Comparison of ENCODE assay signal across 8 mouse cellular contexts in the genomic region with DNA sequence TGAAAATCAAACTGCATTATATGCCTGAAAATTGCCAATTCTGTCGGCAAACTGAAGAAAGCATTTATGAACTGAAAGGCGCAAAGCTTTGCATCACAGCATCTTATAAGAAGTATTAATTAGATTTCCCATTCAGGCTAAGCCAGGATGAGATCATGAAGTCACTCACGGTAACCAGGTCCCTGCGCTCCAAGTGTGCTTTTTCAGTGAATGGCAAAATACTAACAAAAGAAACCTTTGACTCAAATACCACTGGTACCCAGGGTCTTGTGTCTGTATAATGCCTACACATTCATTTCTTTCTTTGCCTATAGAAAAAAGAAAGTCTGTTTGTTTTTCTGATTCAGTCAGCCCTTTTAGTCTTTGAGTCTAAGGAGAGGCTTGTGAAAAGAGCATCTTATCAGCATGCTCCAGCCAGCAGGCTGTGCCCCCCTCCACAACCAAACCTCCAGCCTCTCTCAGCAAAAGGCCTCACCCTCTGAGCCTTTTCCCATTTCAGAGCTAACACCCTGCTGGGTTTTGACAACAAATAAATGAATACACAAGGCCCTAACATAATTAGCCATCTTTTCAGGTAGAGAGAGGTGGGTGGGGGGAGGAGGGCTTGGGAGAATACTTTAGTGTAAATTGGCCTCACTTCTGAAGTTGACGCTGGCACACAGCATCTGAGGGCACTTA.
DNase-seq lines count a peak whose midpoint lies in the region; ATAC-seq and TF ChIP-seq lines count a peak whose summit lies in the region.

No protein-coding gene starts in this region.

- DNase-seq in heart, adult 11 months = no peak
- no peak for DNase-seq in cerebellum, adult 8-10 months
- no peak for DNase-seq in layer of hippocampus, postnatal 14 days (ENCODE audit: low spot score in 2 of 2)
- no peak for DNase-seq in left cerebral cortex, postnatal 25 days (ENCODE audit: low spot score in 2 of 2)

- peaks cover 5% of the 10 kb centered on the region; the same call in 1 of the 2 replicates for H3K36me3 ChIP-seq in heart, embryonic 13.5 days
- H3K36me3 ChIP-seq in hindbrain, embryonic 13.5 days = no peaks in the 10 kb centered on the region
- no peaks in the 10 kb centered on the region for H3K36me3 ChIP-seq in midbrain, embryonic 12.5 days

- peak overlapping the region; percentile 89 for H3K4me2 ChIP-seq in heart, embryonic 13.5 days
- H3K4me2 ChIP-seq in hindbrain, embryonic 13.5 days = peak overlapping the region; percentile 87
- peak overlapping the region; percentile 94 for H3K4me2 ChIP-seq in midbrain, embryonic 12.5 days (replicated peaks)

- no peak for TF ChIP-seq CTCF in bone marrow macrophage, adult 2 months (IDR thresholded peaks at IDR 0.05; ENCODE audit: low read depth, low read length)

- peak overlapping the region; percentile 97 for H3K27ac ChIP-seq in heart, embryonic 13.5 days (replicated peaks)
- no peak overlapping the region for H3K27ac ChIP-seq in bone marrow macrophage, adult 2 months (ENCODE audit: insufficient read depth, low read depth, low read length)
- peak overlapping the region; percentile 55; the same call in 1 of the 2 replicates for H3K27ac ChIP-seq in hindbrain, embryonic 13.5 days
- H3K27ac ChIP-seq in midbrain, embryonic 12.5 days (replicated peaks) = no peak overlapping the region

- H3K4me1 ChIP-seq in heart, embryonic 13.5 days = peaks cover 80% of the 10 kb centered on the region
- peaks cover 46% of the 10 kb centered on the region for H3K4me1 ChIP-seq in bone marrow macrophage, adult 2 months (ENCODE audit: control insufficient read depth, insufficient read depth, low read length)
- H3K4me1 ChIP-seq in hindbrain, embryonic 13.5 days (replicated peaks) = peaks cover 49% of the 10 kb centered on the region
- peaks cover 12% of the 10 kb centered on the region for H3K4me1 ChIP-seq in midbrain, embryonic 12.5 days

- WGBS in heart, embryonic 13.5 days = 51% methylated on average over 5 of the region's 5 CpGs
- WGBS in hindbrain, embryonic 13.5 days = 18% methylated on average over 5 of the region's 5 CpGs
- WGBS in midbrain, embryonic 12.5 days = 19% methylated on average over 5 of the region's 5 CpGs

- peak overlapping the region; percentile 99 for H3K4me3 ChIP-seq in heart, embryonic 13.5 days
- peak overlapping the region; percentile 95 for H3K4me3 ChIP-seq in bone marrow macrophage, adult 2 months (ENCODE audit: insufficient read depth, low read length)
- H3K4me3 ChIP-seq in hindbrain, embryonic 13.5 days = peak overlapping the region; percentile 91
- H3K4me3 ChIP-seq in midbrain, embryonic 12.5 days = 0 out of 2 replicates have a peak overlapping the region, but pooled peaks have one; percentile 83

- ATAC-seq in heart, embryonic 13.5 days (ENCODE audit: extremely low read depth, insufficient number of reproducible peaks, low FRiP score, low TSS enrichment) = no peak
- ATAC-seq in hindbrain, embryonic 13.5 days (ENCODE audit: low FRiP score) = no peak
- ATAC-seq in midbrain, embryonic 12.5 days (ENCODE audit: low FRiP score, low read depth) = no peak

- TF ChIP-seq POLR2A in bone marrow macrophage, adult 2 months (IDR thresholded peaks at IDR 0.05; ENCODE audit: borderline replicate concordance, low read depth, low read length) = no peak

- no peaks in the 10 kb centered on the region for H3K9me3 ChIP-seq in heart, embryonic 13.5 days
- no peaks in the 10 kb centered on the region for H3K9me3 ChIP-seq in hindbrain, embryonic 13.5 days
- no peaks in the 10 kb centered on the region for H3K9me3 ChIP-seq in midbrain, embryonic 12.5 days

- H3K27me3 ChIP-seq in heart, embryonic 13.5 days (replicated peaks) = no peaks in the 10 kb centered on the region
- no peaks in the 10 kb centered on the region; the same call in 1 of the 2 replicates for H3K27me3 ChIP-seq in hindbrain, embryonic 13.5 days
- peaks cover 55% of the 10 kb centered on the region for H3K27me3 ChIP-seq in midbrain, embryonic 12.5 days

- H3K9ac ChIP-seq in heart, embryonic 13.5 days = peak overlapping the region; percentile 99
- H3K9ac ChIP-seq in hindbrain, embryonic 13.5 days = peak overlapping the region; percentile 96
- no peak overlapping the region for H3K9ac ChIP-seq in midbrain, embryonic 12.5 days (replicated peaks)

- intact Hi-C loops in left cerebral cortex, postnatal 25 days (cut with DNase I) = no loop called here

Comparison
In these comparisons a context has a peak if more than half of its experiments do, and no peak if none do; other contexts are left out.
1. H3K27ac ChIP-seq: peak in heart, embryonic 13.5 days (single experiment) and hindbrain, embryonic 13.5 days (single experiment); none in bone marrow macrophage, adult 2 months (single experiment) and midbrain, embryonic 12.5 days (single experiment).
2. Peak in every context shown above with its lines, with median percentiles within 50 percentile points of each other: H3K4me2 ChIP-seq and H3K4me3 ChIP-seq.